Mouse (Mus musculus): Measurements from ENCODE around the gene Fosb.

The Fosb gene

GRCm38 (mm10) chr7:19309884-19310641, at the start of gene Fosb:
Gene Fosb (minus strand): TSS chr7:19310051.
- DNase-seq, result peak; percentile 96

- DNase-seq, result peak; percentile 87 to 88
Measured at GRCm38 (mm10) chr7:19359299-19359891, 49.5 kb upstream of the Fosb start, which contains the start of the genes Cd3eap and Ppp1r13l. Gene Cd3eap (minus strand): TSS chr7:19359483. Gene Ppp1r13l (plus strand): TSS chr7:19359749.

- DNase-seq, result no peak
Measured at GRCm38 (mm10) chr7:19358634-19359033, 48.8 kb upstream of the Fosb start.

- DNase-seq, result no peak
Measured at GRCm38 (mm10) chr7:19357381-19358375, 47.8 kb upstream of the Fosb start.

- DNase-seq, result no peak
Measured at GRCm38 (mm10) chr7:19356311-19356710, 46.5 kb upstream of the Fosb start.

- no peak for DNase-seq
Measured at GRCm38 (mm10) chr7:19354991-19355390, 45.1 kb upstream of the Fosb start.

GRCm38 (mm10) chr7:19350221-19350620, 40.4 kb upstream of the Fosb start:
- no peak for DNase-seq

- DNase-seq, result no peak
Measured at GRCm38 (mm10) chr7:19349188-19349915, 39.5 kb upstream of the Fosb start.

- peak; percentile 97 to 99 for DNase-seq
Measured at GRCm38 (mm10) chr7:19344938-19345471, 35.2 kb upstream of the Fosb start.

GRCm38 (mm10) chr7:19344237-19344847, 34.5 kb upstream of the Fosb start, which contains the start of gene Ercc1:
Gene Ercc1 (plus strand): TSS chr7:19344778.
- DNase-seq, result no peak

GRCm38 (mm10) chr7:19343210-19343808, 33.5 kb upstream of the Fosb start:
- peak; percentile 74 to 81 for DNase-seq

GRCm38 (mm10) chr7:19342481-19343027, 32.7 kb upstream of the Fosb start:
- peak; percentile 92 to 96 for DNase-seq

- DNase-seq, result peak; percentile 44 to 47
Measured at GRCm38 (mm10) chr7:19341761-19342409, 32.0 kb upstream of the Fosb start.

- DNase-seq, result no peak
Measured at GRCm38 (mm10) chr7:19341250-19341649, 31.4 kb upstream of the Fosb start.

- DNase-seq, result no peak
Measured at GRCm38 (mm10) chr7:19338596-19338995, 28.7 kb upstream of the Fosb start.

- DNase-seq, result no peak
Measured at GRCm38 (mm10) chr7:19338060-19338459, 28.2 kb upstream of the Fosb start.

GRCm38 (mm10) chr7:19337122-19337521, 27.3 kb upstream of the Fosb start:
- no peak for DNase-seq

GRCm38 (mm10) chr7:19335583-19335982, 25.7 kb upstream of the Fosb start:
- DNase-seq, result no peak

GRCm38 (mm10) chr7:19332709-19333352, 23.0 kb upstream of the Fosb start:
- peak; percentile 76 to 78 for DNase-seq

- no peak for DNase-seq
Measured at GRCm38 (mm10) chr7:19331910-19332309, 22.1 kb upstream of the Fosb start.

Measured in cerebellum, postnatal 36 days (tissue).